Mouse (Mus musculus) right cerebral cortex, adult 18-20 months (tissue): ENCODE results near the gene Olfr143.

ENCODE experiments used
- DNase-seq: peaks from one replicate; pipeline ENCODE4 v3.0.0; 2022; ENCODE audit warnings: mixed read lengths

Gene Olfr143

DNA sequence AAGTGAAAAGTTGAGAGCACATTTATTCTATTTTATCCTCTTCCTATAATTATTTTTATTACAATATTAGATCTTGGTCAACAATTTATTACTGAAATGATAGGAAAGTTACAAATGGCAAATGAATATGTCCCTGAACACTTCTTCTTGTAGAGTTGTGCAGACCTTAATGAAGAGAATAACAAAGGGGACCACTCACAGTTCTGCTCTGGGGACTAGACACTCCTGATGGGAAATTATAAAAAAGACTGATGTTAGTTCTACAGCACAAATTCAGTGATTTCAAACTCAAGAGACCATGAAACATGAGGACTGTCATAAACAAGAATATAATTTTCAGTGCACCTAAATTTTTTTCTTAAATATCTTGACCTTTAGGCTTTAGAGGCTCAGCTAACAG, at the start of gene Olfr143:
Gene Olfr143 (plus strand): TSS at position 301 of the 400 bp plus-strand sequence.
- DNase-seq = no peak

DNA sequence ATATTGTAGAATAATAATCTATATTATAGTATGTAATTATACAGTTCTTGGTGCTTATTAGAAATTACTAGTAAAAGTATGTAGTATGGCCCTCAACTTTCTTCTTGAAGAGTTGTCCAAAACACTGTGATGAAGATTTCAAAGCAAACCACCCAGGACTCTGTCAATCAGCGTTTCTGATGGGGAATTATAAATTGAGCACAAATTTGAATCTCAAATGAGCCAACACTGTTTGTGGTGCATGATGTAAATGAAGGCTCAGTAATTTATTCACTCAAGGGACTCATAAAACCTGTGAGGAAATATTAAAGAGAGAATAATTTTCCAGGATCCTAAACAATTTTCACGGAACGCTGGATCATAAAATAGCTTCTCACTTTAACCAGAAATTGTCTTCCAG, 44.5 kb upstream of the Olfr143 start, which contains the start of gene Olfr893:
Gene Olfr893 (plus strand): TSS at position 301 of the 400 bp plus-strand sequence.
- no peak for DNase-seq

DNA sequence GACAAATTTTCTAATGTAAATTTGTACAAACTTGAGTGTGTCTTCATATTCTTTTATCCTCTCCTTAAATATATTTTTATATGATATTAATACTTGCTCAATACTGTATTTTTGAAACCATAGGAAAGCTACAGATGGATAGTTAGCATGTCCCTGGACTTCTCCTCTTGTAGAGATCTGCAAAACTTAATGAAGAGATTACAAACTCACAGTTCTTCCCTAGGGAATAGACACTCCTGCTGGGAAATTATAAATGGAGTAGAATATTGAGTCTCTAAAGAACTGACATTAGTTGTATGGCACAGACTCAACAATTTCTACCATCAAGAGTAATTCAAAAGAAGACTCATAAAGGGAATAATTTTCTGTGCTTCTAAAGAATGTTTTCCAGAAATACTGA, 34.8 kb upstream of the Olfr143 start, which contains the start of gene Olfr894:
Gene Olfr894 (plus strand): TSS at position 301 of the 400 bp plus-strand sequence.
- no peak for DNase-seq

DNA sequence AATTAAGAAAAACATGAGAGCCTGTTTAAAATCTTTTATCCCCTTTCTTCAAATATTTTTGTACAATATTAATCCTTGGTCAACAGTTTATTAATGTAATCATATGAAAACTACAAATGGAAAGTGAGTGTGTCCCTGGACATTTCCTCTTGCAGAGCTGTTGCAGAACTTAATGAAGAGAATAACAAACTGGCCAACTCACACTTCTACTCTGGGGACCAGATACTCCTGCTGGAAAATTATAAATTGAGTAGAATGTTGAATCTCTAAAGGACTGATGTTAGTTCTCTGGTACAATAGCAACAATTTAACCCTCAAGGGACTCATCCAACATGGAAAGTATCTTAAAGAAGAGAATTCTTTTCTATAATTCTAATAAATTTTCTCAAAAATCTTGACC, 15.0 kb downstream of the Olfr143 start, which contains the start of gene Olfr895:
Gene Olfr895 (plus strand): TSS at position 301 of the 400 bp plus-strand sequence.
- no peak for DNase-seq

DNA sequence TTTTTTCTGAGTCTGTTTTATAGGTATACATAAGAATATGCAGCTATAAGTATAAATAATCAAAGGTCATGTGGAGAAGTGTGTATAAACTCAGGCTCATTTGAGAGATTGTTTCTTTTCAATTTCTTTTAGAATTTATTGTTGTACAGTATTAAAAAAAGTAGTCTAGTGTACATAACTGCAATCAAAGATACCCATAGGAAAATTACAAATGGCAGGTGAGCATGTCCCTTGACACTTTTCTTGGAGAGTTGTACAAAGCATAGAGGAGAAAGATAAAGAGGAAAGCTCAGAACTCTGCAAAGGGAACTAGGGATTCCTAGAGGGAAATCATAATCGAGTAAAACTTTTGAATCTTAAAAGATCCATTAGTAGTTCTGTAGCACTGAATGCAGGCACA, 38.2 kb downstream of the Olfr143 start, which contains the start of gene Olfr896-ps1:
Gene Olfr896-ps1 (plus strand): TSS at position 301 of the 400 bp plus-strand sequence.
- DNase-seq = no peak
